In genomic region chr7:138497202-138497601, GRCm38 (mm10) we compare ENCODE assay signal across 9 mouse cellular contexts.
A peak's percentile ranks its signal among the peaks of the same experiment; 100 is the strongest.
DNase-seq lines count a peak whose midpoint lies in the region; TF ChIP-seq lines count a peak whose summit lies in the region.
"Had no signal": no experiment of that assay in that cellular context is flagged by ENCODE, and none has a peak within 500 bp of the region (broad histone marks: within the 10 kb centered on the region; RNA-seq: fewer than 3 reads in every experiment).

No protein-coding gene starts in this region.

- no peak overlapping the region for H3K27ac ChIP-seq in layer of hippocampus, adult 2 months
- H3K27ac ChIP-seq in ES-Bruce4 (ENCODE audit: insufficient read depth, low read length) = no peak overlapping the region
- no peak overlapping the region for H3K27ac ChIP-seq in limb, embryonic 10.5 days
- H3K27ac ChIP-seq: neural tube, embryonic 13.5 days had no signal

- H3K4me3 ChIP-seq in layer of hippocampus, adult 2 months = no peak overlapping the region
- no peak overlapping the region for H3K4me3 ChIP-seq in ES-Bruce4 (ENCODE audit: low read depth, low read length)
- H3K4me3 ChIP-seq in limb, embryonic 10.5 days = no peak overlapping the region
- H3K4me3 ChIP-seq: neural tube, embryonic 13.5 days had no signal

- no peak for TF ChIP-seq POLR2A in ES-Bruce4 (IDR thresholded peaks at IDR 0.05; ENCODE audit: insufficient read depth, low read length)

- no peak for TF ChIP-seq EP300 in ES-Bruce4 (IDR thresholded peaks at IDR 0.05; ENCODE audit: insufficient read depth, low read depth, low read length)

- no peak overlapping the region for H3K9ac ChIP-seq in ES-Bruce4 (ENCODE audit: low read depth, poor library complexity, severe bottlenecking)
- H3K9ac ChIP-seq: neural tube, embryonic 13.5 days had no signal

- no peaks in the 10 kb centered on the region for H3K36me3 ChIP-seq in ES-Bruce4 (ENCODE audit: control insufficient read depth, insufficient read depth, low read length, poor library complexity, severe bottlenecking)
- no peaks in the 10 kb centered on the region for H3K36me3 ChIP-seq in limb, embryonic 10.5 days
- H3K36me3 ChIP-seq: neural tube, embryonic 13.5 days had no signal

- no peaks in the 10 kb centered on the region for H3K27me3 ChIP-seq in ES-Bruce4 (ENCODE audit: control insufficient read depth, insufficient read depth, low read length, poor library complexity, severe bottlenecking)
- H3K27me3 ChIP-seq in limb, embryonic 10.5 days (ENCODE audit: low read depth, poor library complexity, severe bottlenecking) = no peaks in the 10 kb centered on the region
- H3K27me3 ChIP-seq: neural tube, embryonic 13.5 days had no signal

- peak; percentile 19 to 52 for DNase-seq in cerebellum, postnatal 14 days
- DNase-seq in cerebellum, adult 11-12 months = no peak
- DNase-seq in layer of hippocampus, adult 2 months (ENCODE audit: low spot score in 2 of 2) = no peak
- DNase-seq in layer of hippocampus, postnatal 14 days (ENCODE audit: low spot score in 2 of 2) = no peak
- peak; percentile 33 for DNase-seq in limb, embryonic 10.5 days (ENCODE audit: low spot score)
- no peak for DNase-seq in natural killer cell, adult 2 months (ENCODE audit: low spot score in 2 of 2)
- no peak for DNase-seq in urinary bladder, postnatal 25 days (ENCODE audit: low spot score)

- no peaks in the 10 kb centered on the region for H3K4me1 ChIP-seq in ES-Bruce4 (ENCODE audit: control insufficient read depth, insufficient read depth, low read length)
- no peaks in the 10 kb centered on the region for H3K4me1 ChIP-seq in limb, embryonic 10.5 days

- WGBS in limb, embryonic 10.5 days = 63% methylated on average over 6 of the region's 6 CpGs

- no peaks in the 10 kb centered on the region for H3K9me3 ChIP-seq in ES-Bruce4 (replicated peaks; ENCODE audit: control insufficient read depth, insufficient read depth, low read length, poor library complexity, severe bottlenecking)
- no peaks in the 10 kb centered on the region for H3K9me3 ChIP-seq in limb, embryonic 10.5 days (replicated peaks)
- H3K9me3 ChIP-seq: neural tube, embryonic 13.5 days had no signal

- TF ChIP-seq CTCF in layer of hippocampus, adult 2 months (conservative IDR thresholded peaks at IDR 0.05) = peak; percentile 68
- peak; percentile 22 for TF ChIP-seq CTCF in ES-Bruce4 (IDR thresholded peaks at IDR 0.05; ENCODE audit: low read depth, low read length)

Comparison
In these comparisons a context has a peak if more than half of its experiments do, and no peak if none do; other contexts are left out.
1. DNase-seq: peak in cerebellum, postnatal 14 days (2 of 2) and limb, embryonic 10.5 days (single experiment); none in cerebellum, adult 11-12 months (single experiment), layer of hippocampus, adult 2 months (0 of 2), layer of hippocampus, postnatal 14 days (0 of 2), natural killer cell, adult 2 months (0 of 2) and urinary bladder, postnatal 25 days (single experiment).